Mouse (Mus musculus) hindbrain, embryonic 14.5 days (tissue): ENCODE measurements around the gene Wfdc3. TPM values are rescaled to one million over a fixed set of nuclear protein-coding genes. Genes with fewer than 3 reads are reported as not detected.
A peak's percentile ranks its signal among the peaks of the same experiment; 100 is the strongest.

Source experiments
- ATAC-seq: fragments of 200-750 bp; cut with Nextera tagmentation; 2 replicates; pipeline ENCODE4 v1.8.0; 2017; ENCODE audit warnings: moderate number of reproducible peaks, mild to moderate bottlenecking, moderate TSS enrichment, moderate library complexity; ENCODE audit not compliant: low FRiP score
- DNase-seq: peaks from one replicate; pipeline ENCODE4 v3.0.0-alpha.2; 2015; ENCODE audit warnings: low spot score
- H3K27ac ChIP-seq: fragments of 300-500 bp; sonication (generic); 2 replicates; pipeline ENCODE4 v1.5.1; 2014; ENCODE audit warnings: mild to moderate bottlenecking, moderate library complexity
- H3K27me3 ChIP-seq: fragments of 300-500 bp; sonication (generic); 2 replicates; pipeline ENCODE4 v1.6.1; 2014; ENCODE audit warnings: mild to moderate bottlenecking, low read length, mixed read lengths; ENCODE audit not compliant: control insufficient read depth, insufficient read depth
- H3K36me3 ChIP-seq: fragments of 300-500 bp; sonication (generic); replicated peaks from 2 replicates; pipeline ENCODE4 v1.6.1; 2014; ENCODE audit not compliant: control insufficient read depth, insufficient read depth
- H3K4me1 ChIP-seq: fragments of 300-500 bp; sonication (generic); replicated peaks from 2 replicates; pipeline ENCODE4 v1.6.1; 2014; ENCODE audit warnings: antibody characterized with exemption, low read length, mixed read lengths; ENCODE audit not compliant: control insufficient read depth, insufficient read depth
- H3K4me2 ChIP-seq: fragments of 300-500 bp; sonication (generic); replicated peaks from 2 replicates; pipeline ENCODE4 v1.6.1; 2014; ENCODE audit warnings: mild to moderate bottlenecking, moderate library complexity
- H3K4me3 ChIP-seq: fragments of 300-500 bp; sonication (generic); replicated peaks from 2 replicates; pipeline ENCODE4 v1.5.1; 2014; ENCODE audit warnings: mild to moderate bottlenecking, low read length
- H3K9ac ChIP-seq: fragments of 300-500 bp; sonication (generic); 2 replicates; pipeline ENCODE4 v1.6.1; 2014
- H3K9me3 ChIP-seq: fragments of 300-500 bp; sonication (generic); 2 replicates; pipeline ENCODE4 v1.6.1; 2016; ENCODE audit warnings: low read length; ENCODE audit not compliant: control insufficient read depth
- WGBS: fragments of 180-500 bp; shearing (Covaris S2); extraction: QIAGEN DNeasy Blood & Tissue Kit; methylation state at CpG from one replicate; pipeline ENCODE4 v1.1.7; 2014; 5-methylcytosine and 5-hydroxymethylcytosine counted together
- polyA plus RNA-seq: library from polyadenylated mRNA; unstranded; fragments of >200 nt; fragmentation: Nextera tagmentation; extraction: Ambion mirVana; gene quantifications from 2 replicates; pipeline ENCODE4 v1.2.1, GENCODE M21; 2014

Wfdc3 gene
- polyA plus RNA-seq, 1 experiment from 2014 or later = 1.4 TPM

GRCm38 (mm10) chr2:164787032-164787431 is 41.3 kb upstream of the Wfdc3 start:
- peaks cover 30% of the 10 kb centered on the region for H3K36me3 ChIP-seq
- H3K27me3 ChIP-seq = no peaks in the 10 kb centered on the region
- no peak for ATAC-seq
- peak overlapping the region; percentile 89 for H3K4me2 ChIP-seq
- H3K4me1 ChIP-seq = peaks cover 7% of the 10 kb centered on the region; the same call in 1 of the 2 replicates
- 82% methylated on average over 3 of the region's 3 CpGs for WGBS
- DNase-seq = no peak
- H3K9ac ChIP-seq = no peak overlapping the region
- no peaks in the 10 kb centered on the region for H3K9me3 ChIP-seq
- H3K27ac ChIP-seq = no peak overlapping the region
- H3K4me3 ChIP-seq = peak overlapping the region; percentile 62

- no peaks in the 10 kb centered on the region for H3K9me3 ChIP-seq
- H3K4me1 ChIP-seq = peaks cover 7% of the 10 kb centered on the region; the same call in 1 of the 2 replicates
- H3K4me2 ChIP-seq = peak overlapping the region; percentile 89
- H3K36me3 ChIP-seq = peaks cover 24% of the 10 kb centered on the region
- DNase-seq = peak; percentile 52
- WGBS = 9% methylated on average over 15 of the region's 15 CpGs
- H3K4me3 ChIP-seq = peak overlapping the region; percentile 62
- H3K27ac ChIP-seq = no peak overlapping the region
- ATAC-seq = no peak; the same call in 1 of the 2 replicates
- H3K9ac ChIP-seq = peak overlapping the region; percentile 78
- H3K27me3 ChIP-seq = no peaks in the 10 kb centered on the region
Observed at GRCm38 (mm10) chr2:164786388-164786885, 40.7 kb upstream of the Wfdc3 start.

- Histone ChIP-seq H3K36me3 (peaks cover 17% of the 10 kb centered on the region), H3K4me2 (peak within 1 kb of the TSS; percentile 89), H3K4me1 (peaks cover 7% of the 10 kb centered on the region; the same call in 1 of the 2 replicates), H3K9me3 (no peaks in the 10 kb centered on the region), H3K4me3 (peak within 1 kb of the TSS; percentile 62), H3K27ac (peak within 1 kb of the TSS; percentile 44), H3K9ac (peak within 1 kb of the TSS; percentile 78), H3K27me3 (no peaks in the 10 kb centered on the region)
- peak; percentile 89 for ATAC-seq
- WGBS = under 1% methylated on average over 60 of the region's 89 CpGs
- peak; percentile 77 for DNase-seq
Observed at GRCm38 (mm10) chr2:164785481-164786387, 40.0 kb upstream of the Wfdc3 start, which contains the start of gene Snx21. Gene Snx21, plus strand, starts transcription at chr2:164785823.

- ATAC-seq = no peak
- Histone ChIP-seq H3K9ac (peak overlapping the region; percentile 78), H3K4me1 (peaks cover 7% of the 10 kb centered on the region; the same call in 1 of the 2 replicates), H3K36me3 (peaks cover 11% of the 10 kb centered on the region; the same call in 1 of the 2 replicates), H3K27me3 (no peaks in the 10 kb centered on the region), H3K27ac (0 out of 2 replicates have a peak overlapping the region, but pooled peaks have one; percentile 44), H3K4me2 (peak overlapping the region; percentile 89), H3K4me3 (peak overlapping the region; percentile 62), H3K9me3 (no peaks in the 10 kb centered on the region)
- no peak for DNase-seq
- WGBS = 19% methylated on average over 7 of the region's 7 CpGs
Observed at GRCm38 (mm10) chr2:164784869-164785420, 39.2 kb upstream of the Wfdc3 start.

GRCm38 (mm10) chr2:164783926-164784581 is 38.3 kb upstream of the Wfdc3 start:
- no peak overlapping the region for H3K4me2 ChIP-seq
- H3K9ac ChIP-seq = no peak overlapping the region
- no peak overlapping the region for H3K4me3 ChIP-seq
- H3K36me3 ChIP-seq = peaks cover 4% of the 10 kb centered on the region; the same call in 1 of the 2 replicates
- ATAC-seq (no peak), DNase-seq (no peak)
- no peaks in the 10 kb centered on the region for H3K27me3 ChIP-seq
- H3K27ac ChIP-seq = no peak overlapping the region
- no peaks in the 10 kb centered on the region for H3K9me3 ChIP-seq
- peaks cover 7% of the 10 kb centered on the region; the same call in 1 of the 2 replicates for H3K4me1 ChIP-seq
- WGBS = 81% methylated on average over 7 of the region's 7 CpGs

- H3K4me3 ChIP-seq = no peak overlapping the region
- H3K27ac ChIP-seq = no peak overlapping the region
- peaks cover 7% of the 10 kb centered on the region; the same call in 1 of the 2 replicates for H3K4me1 ChIP-seq
- H3K9ac ChIP-seq = no peak overlapping the region
- ATAC-seq (no peak), DNase-seq (no peak)
- WGBS = 79% methylated on average over 4 of the region's 4 CpGs
- H3K9me3 ChIP-seq = no peaks in the 10 kb centered on the region
- no peak overlapping the region for H3K4me2 ChIP-seq
- H3K36me3 ChIP-seq = no peaks in the 10 kb centered on the region
- no peaks in the 10 kb centered on the region for H3K27me3 ChIP-seq
Observed at GRCm38 (mm10) chr2:164781876-164782275, 36.1 kb upstream of the Wfdc3 start.

GRCm38 (mm10) chr2:164779481-164780086 is 33.9 kb upstream of the Wfdc3 start, which contains the start of gene Tnnc2:
Gene Tnnc2, minus strand, starts transcription at chr2:164779967.
- H3K4me3 ChIP-seq = no peak within 1 kb of the TSS
- no peaks in the 10 kb centered on the region for H3K36me3 ChIP-seq
- H3K4me1 ChIP-seq = no peaks in the 10 kb centered on the region
- H3K9ac ChIP-seq = no peak within 1 kb of the TSS
- H3K4me2 ChIP-seq = no peak within 1 kb of the TSS
- WGBS = 71% methylated on average over 8 of the region's 8 CpGs
- DNase-seq = no peak
- no peaks in the 10 kb centered on the region for H3K9me3 ChIP-seq
- H3K27me3 ChIP-seq = no peaks in the 10 kb centered on the region
- no peak within 1 kb of the TSS for H3K27ac ChIP-seq
- ATAC-seq = no peak

- Histone ChIP-seq H3K4me2 (no peak overlapping the region), H3K4me1 (no peaks in the 10 kb centered on the region), H3K27ac (no peak overlapping the region), H3K9ac (no peak overlapping the region), H3K27me3 (no peaks in the 10 kb centered on the region), H3K4me3 (no peak overlapping the region), H3K36me3 (no peaks in the 10 kb centered on the region), H3K9me3 (no peaks in the 10 kb centered on the region)
- ATAC-seq = no peak
- 84% methylated on average over 7 of the region's 7 CpGs for WGBS
- no peak for DNase-seq
Observed at GRCm38 (mm10) chr2:164778809-164779208, 33.1 kb upstream of the Wfdc3 start.
